Mouse (Mus musculus): Measurements from ENCODE around the gene Prdm2.

- TF ChIP-seq CTCF (IDR thresholded peaks at IDR 0.05; ENCODE audit: borderline replicate concordance, control insufficient read depth, extremely low read depth, insufficient read depth, low read length, poor library complexity) = no peak
- no peak for TF ChIP-seq POLR2A (IDR thresholded peaks at IDR 0.05; ENCODE audit: control insufficient read depth, extremely low read depth, insufficient read depth, low read length, poor library complexity)
Measured at GRCm38 (mm10) chr4:143155036-143155435, 57.8 kb downstream of the Prdm2 start.
